Mouse (Mus musculus) bone marrow macrophage, adult 2 months (primary cell): ENCODE measurements at regions not wholly inside any gene's neighbourhood (a gene's known extent, or its start where the extent isn't known, plus 50 kb on each side); places are given as distances from the start of the nearest gene placed in this dataset.

ENCODE experiments used
- CTCF ChIP-seq: IDR thresholded peaks from 2 replicates; pipeline ENCODE4 v1.5.1; 2012; ENCODE audit warnings: low read depth, mild to moderate bottlenecking, low read length, moderate library complexity
- POLR2A ChIP-seq: IDR thresholded peaks from 2 replicates; pipeline ENCODE4 v1.6.1; 2012; ENCODE audit warnings: mild to moderate bottlenecking, low read depth, low read length, borderline replicate concordance

GRCm38 (mm10) chr10:66928211-66928990 is 167.5 kb upstream of the Jmjd1c start:
- TF ChIP-seq POLR2A: no peak
- no peak for TF ChIP-seq CTCF
